Mouse (Mus musculus): ENCODE measurements at regions not wholly inside any gene's neighbourhood (a gene's known extent, or its start where the extent isn't known, plus 50 kb on each side); places are given as distances from the start of the nearest gene placed in this dataset.

DNA sequence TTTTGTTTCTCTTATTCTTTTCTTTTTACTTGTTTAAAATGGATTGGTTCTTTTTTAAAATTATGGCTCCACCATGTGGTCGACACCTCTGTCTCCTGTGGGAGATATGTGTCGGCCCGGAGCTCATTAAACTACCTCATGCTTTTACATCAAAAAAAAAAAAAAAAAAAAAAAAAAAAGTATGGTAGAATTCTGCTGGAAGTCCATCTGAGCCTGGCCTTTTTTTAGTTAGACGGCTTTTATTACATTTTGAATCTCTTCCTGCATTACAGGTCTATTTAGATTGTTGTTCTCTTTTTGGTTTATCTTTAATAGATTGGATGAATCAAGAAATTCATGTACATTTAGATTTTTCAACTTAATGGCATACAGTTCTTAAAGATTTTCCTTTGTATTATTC, 350.8 kb upstream of the Ascc3 start:
- WGBS = 85% methylated on average over 4 of the region's 4 CpGs
- no peaks in the 10 kb centered on the region for H3K4me1 ChIP-seq
- H3K36me3 ChIP-seq (replicated peaks) = no peaks in the 10 kb centered on the region
- H3K4me3 ChIP-seq = no peak overlapping the region
- no peaks in the 10 kb centered on the region for H3K27me3 ChIP-seq (ENCODE audit: poor library complexity, severe bottlenecking)
- DNase-seq (ENCODE audit: extremely low spot score, low spot score) = no peak
- H3K27ac ChIP-seq = no peak overlapping the region
- no peaks in the 10 kb centered on the region for H3K9me3 ChIP-seq

DNA sequence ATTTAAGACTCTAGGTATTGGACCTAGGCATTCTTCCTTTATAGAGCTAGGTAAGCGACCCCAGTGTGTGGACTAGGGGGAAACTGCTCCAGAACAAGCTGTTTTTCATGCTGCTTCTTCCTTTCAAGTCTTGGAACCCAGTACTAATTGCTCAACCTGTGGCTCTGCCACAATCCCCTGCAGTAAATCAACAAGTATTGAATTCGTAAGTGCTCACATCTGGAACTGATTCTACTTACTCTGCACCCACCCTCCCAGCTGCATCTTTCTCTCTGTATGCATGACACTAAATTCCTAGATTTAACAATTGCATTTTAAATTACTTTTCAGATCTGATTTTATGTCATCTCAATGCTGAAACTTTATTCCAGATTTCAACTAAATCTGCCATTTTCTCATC, 388.9 kb upstream of the Ascc3 start:
- Histone ChIP-seq H3K27me3 (ENCODE audit: poor library complexity, severe bottlenecking) (no peaks in the 10 kb centered on the region), H3K27ac (no peak overlapping the region), H3K4me1 (peaks cover 15% of the 10 kb centered on the region), H3K36me3 (replicated peaks) (no peaks in the 10 kb centered on the region), H3K4me3 (no peak overlapping the region), H3K9me3 (no peaks in the 10 kb centered on the region)
- no peak for DNase-seq (ENCODE audit: extremely low spot score, low spot score)
- 57% methylated on average over 2 of the region's 2 CpGs for WGBS

DNA sequence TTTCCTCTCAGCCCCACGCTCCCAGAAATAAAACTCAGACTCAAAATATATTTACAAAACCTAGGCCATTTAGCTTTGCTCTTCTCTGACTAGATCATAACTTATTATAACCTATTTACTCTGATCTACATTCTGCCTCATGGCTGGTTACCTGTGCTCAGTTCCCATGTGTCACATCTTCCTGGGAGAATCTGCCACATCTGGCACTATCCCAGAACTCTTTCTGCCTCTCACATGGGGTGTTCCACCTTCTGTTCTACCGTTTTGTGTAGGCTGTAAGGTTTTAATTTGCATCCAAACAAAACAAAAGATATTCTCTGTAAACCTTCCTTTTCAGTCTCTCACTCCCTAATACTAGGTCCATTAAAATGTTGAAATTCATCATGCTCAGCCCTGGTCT, 390.8 kb upstream of the Ascc3 start:
- no peaks in the 10 kb centered on the region for H3K9me3 ChIP-seq
- no peaks in the 10 kb centered on the region for H3K27me3 ChIP-seq (ENCODE audit: poor library complexity, severe bottlenecking)
- H3K4me1 ChIP-seq = peaks cover 23% of the 10 kb centered on the region
- no peak overlapping the region for H3K4me3 ChIP-seq
- no peak overlapping the region for H3K27ac ChIP-seq
- 65% methylated on average over 2 of the region's 2 CpGs for WGBS
- no peak for DNase-seq (ENCODE audit: extremely low spot score, low spot score)
- no peaks in the 10 kb centered on the region for H3K36me3 ChIP-seq (replicated peaks)

DNA sequence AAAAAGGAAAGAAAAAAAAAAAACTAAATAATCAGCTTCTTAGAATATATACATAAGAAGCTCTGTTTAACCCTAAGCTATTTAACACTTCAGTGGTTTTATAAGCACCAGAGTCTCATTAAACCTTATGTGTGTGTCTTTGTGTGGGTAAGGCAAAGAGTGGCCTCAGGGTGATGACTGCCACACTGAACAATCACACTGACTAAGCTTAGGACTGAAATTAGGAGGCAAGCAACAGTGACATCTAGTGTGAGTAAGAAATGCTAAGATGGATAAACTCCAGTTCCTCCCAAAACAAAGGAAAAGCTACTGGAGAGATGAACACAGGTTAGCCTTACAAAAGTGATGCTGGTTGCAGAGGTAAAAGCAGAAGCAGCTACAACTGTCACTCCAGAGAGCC, 392.6 kb upstream of the Ascc3 start:
- peak; percentile 20 for DNase-seq (ENCODE audit: extremely low spot score, low spot score)

DNA sequence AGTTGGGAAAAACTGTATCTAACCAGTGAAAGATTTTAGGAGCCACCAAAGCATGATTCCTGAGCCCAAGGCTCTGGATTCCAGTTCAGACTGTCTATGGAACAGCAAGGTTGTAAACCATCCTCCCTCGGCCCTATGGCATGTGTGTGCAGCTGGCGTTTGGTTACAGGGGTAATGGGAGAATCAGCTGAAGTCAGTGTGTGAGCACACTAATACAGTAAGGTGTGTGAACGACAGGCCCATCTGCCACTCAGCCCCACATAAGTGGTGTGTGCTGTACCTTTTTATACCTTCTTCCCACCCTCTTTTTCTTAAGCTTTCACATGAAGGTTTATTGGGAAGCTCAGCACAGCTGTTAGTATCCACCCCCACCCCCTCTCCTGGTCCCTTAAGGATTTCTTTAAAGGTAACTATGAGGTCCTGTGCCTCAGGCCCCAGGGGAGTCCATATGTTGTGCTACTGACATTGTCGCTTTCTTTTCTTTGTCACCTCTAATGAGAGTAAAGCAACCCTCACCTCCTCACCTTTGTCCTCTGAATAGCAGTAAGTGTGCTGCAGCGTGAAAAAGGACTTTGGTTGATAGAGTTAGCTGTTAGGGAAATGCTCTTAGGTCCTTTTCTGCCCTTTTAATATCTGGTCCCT, 394.5 kb upstream of the Ascc3 start:
- WGBS = 71% methylated on average over 5 of the region's 5 CpGs

More for the DNA sequence above, 392.6 kb upstream of the Ascc3 start:
- peaks cover 23% of the 10 kb centered on the region for H3K4me1 ChIP-seq
- H3K27me3 ChIP-seq (ENCODE audit: poor library complexity, severe bottlenecking) = no peaks in the 10 kb centered on the region
- H3K36me3 ChIP-seq (replicated peaks) = no peaks in the 10 kb centered on the region
- H3K4me3 ChIP-seq = no peak overlapping the region
- H3K9me3 ChIP-seq = no peaks in the 10 kb centered on the region
- H3K27ac ChIP-seq = peak overlapping the region; percentile 51; the same call in 1 of the 2 replicates

DNA sequence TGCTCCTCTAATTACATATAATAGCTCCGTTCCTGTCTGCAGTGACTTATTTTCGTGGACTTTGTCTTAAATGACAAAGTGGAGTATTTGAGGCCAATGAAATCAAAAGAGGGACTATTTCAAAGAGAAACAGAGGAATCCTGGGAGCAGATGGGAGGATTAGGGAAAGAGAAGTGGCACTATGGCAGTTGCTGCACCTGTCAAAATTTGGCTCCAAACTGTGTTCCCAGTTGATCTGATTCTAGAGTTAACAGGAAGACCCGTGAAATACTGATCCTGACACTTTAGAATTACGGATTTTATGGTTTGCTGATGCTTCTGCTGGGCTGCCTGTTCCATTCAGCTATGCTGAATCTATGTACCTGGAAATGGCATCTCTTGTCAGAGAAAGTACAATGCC, 401.7 kb upstream of the Grik2 start:
- DNase-seq (ENCODE audit: extremely low spot score, low spot score) = no peak
- 79% methylated on average over 4 of the region's 4 CpGs for WGBS
- H3K9me3 ChIP-seq = no peaks in the 10 kb centered on the region
- H3K27ac ChIP-seq = no peak overlapping the region
- no peaks in the 10 kb centered on the region for H3K4me1 ChIP-seq
- H3K27me3 ChIP-seq (ENCODE audit: poor library complexity, severe bottlenecking) = no peaks in the 10 kb centered on the region
- no peaks in the 10 kb centered on the region for H3K36me3 ChIP-seq (replicated peaks)
- no peak overlapping the region for H3K4me3 ChIP-seq

More for the DNA sequence above, 394.5 kb upstream of the Ascc3 start:
- Histone ChIP-seq H3K4me1 (peaks cover 23% of the 10 kb centered on the region), H3K36me3 (replicated peaks) (no peaks in the 10 kb centered on the region), H3K9me3 (no peaks in the 10 kb centered on the region), H3K27me3 (ENCODE audit: poor library complexity, severe bottlenecking) (no peaks in the 10 kb centered on the region), H3K4me3 (no peak overlapping the region), H3K27ac (0 out of 2 replicates have a peak overlapping the region, but pooled peaks have one; percentile 65)
- DNase-seq (ENCODE audit: extremely low spot score, low spot score) = peak; percentile 14

DNA sequence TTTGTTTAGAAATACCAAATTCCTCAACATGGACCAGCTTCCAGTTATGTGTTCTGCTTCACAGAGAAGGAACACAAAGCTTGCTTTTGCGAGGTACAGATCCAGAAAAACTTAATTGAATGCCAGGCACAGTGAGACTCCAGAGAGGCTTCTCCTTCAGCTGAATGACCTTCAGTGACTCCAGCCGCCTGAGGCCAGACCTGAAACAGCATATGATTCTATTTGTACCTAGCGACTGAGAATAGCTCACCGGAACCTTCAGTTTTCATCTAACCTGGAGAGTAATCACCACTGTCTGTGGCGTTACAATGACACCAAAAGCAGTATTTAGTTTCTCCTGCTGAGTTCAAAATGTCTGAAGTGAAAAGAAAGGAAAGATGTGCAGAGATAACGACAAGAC, 380.6 kb upstream of the Grik2 start:
- DNase-seq (ENCODE audit: extremely low spot score, low spot score) = no peak
- Histone ChIP-seq H3K27ac (no peak overlapping the region), H3K4me3 (no peak overlapping the region), H3K4me1 (no peaks in the 10 kb centered on the region), H3K9me3 (no peaks in the 10 kb centered on the region), H3K36me3 (replicated peaks) (no peaks in the 10 kb centered on the region), H3K27me3 (ENCODE audit: poor library complexity, severe bottlenecking) (no peaks in the 10 kb centered on the region)
- WGBS = 72% methylated on average over 6 of the region's 6 CpGs

DNA sequence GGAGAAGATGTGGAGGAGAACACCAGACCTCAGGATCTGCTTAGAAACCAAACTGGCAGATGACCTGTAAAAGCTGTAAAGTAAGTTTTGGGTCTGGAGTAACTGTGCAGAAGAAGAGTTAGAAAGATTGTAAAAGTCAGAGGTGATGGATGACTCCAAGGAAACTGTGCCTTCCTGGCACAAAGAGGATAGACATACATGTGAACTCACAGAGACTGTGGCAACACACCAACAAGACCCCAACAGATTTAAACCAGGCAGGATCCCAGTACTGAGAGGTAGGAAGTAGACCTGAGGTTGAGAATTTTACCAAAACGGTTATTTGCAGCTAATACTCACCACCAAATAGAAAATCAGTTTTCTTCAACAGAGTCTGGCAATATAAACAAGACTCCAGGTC, 349.8 kb upstream of the Grik2 start:
- WGBS = 72% methylated on average over 1 of the region's 1 CpGs
- no peak overlapping the region for H3K4me3 ChIP-seq
- no peak for DNase-seq (ENCODE audit: extremely low spot score, low spot score)

DNA sequence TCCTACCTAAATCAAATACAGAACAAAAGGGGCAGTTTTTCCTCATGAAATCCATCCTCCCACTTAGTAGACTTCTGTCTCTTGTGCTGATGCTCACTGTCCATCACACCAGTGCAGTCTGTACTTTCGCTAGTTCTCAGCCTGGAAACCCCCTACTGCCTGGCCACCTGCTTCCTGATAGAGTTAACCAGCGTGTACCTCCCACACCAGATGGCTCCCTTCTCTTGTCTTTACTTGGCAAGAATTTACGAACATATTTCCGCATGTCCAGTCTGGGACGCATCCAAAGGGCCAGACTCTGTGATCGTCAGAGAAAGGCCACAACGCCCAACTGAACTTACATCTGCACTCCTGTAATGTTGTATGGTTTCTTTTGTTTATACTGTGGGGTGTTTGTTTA, 349.2 kb upstream of the Grik2 start:
- 90% methylated on average over 7 of the region's 7 CpGs for WGBS
- no peak overlapping the region for H3K27ac ChIP-seq
- no peaks in the 10 kb centered on the region for H3K27me3 ChIP-seq (ENCODE audit: poor library complexity, severe bottlenecking)
- no peak overlapping the region for H3K4me3 ChIP-seq
- H3K9me3 ChIP-seq = no peaks in the 10 kb centered on the region
- no peak for DNase-seq (ENCODE audit: extremely low spot score, low spot score)
- H3K4me1 ChIP-seq = no peaks in the 10 kb centered on the region
- no peaks in the 10 kb centered on the region for H3K36me3 ChIP-seq (replicated peaks)

More for the DNA sequence above, 349.8 kb upstream of the Grik2 start:
- H3K4me1 ChIP-seq = no peaks in the 10 kb centered on the region
- no peaks in the 10 kb centered on the region for H3K36me3 ChIP-seq (replicated peaks)
- no peak overlapping the region for H3K27ac ChIP-seq
- H3K9me3 ChIP-seq = no peaks in the 10 kb centered on the region
- no peaks in the 10 kb centered on the region for H3K27me3 ChIP-seq (ENCODE audit: poor library complexity, severe bottlenecking)

DNA sequence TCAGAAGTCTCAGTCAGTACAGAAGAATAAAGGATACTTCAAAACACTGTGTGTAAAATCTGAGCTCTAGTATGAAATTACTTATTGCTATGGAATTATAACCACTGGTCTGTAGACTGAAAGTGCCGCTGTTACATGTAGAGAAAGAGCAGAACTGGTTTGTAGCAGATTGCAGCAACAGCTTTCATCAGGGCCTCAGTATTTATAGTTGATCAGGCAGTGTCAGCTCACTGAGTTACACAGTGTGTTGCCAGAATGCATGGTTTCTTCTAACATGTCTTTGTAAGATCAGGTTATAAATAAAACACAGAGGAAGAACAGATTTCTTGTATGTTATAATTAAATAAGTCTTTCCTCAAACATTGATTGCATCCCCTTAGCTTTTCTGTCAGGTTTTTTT, 347.6 kb upstream of the Grik2 start:
- H3K4me3 ChIP-seq = no peak overlapping the region
- WGBS = 95% methylated on average over 1 of the region's 1 CpGs
- H3K4me1 ChIP-seq = no peaks in the 10 kb centered on the region
- DNase-seq (ENCODE audit: extremely low spot score, low spot score) = no peak
- H3K27ac ChIP-seq = no peak overlapping the region
- no peaks in the 10 kb centered on the region for H3K9me3 ChIP-seq
- H3K36me3 ChIP-seq (replicated peaks) = no peaks in the 10 kb centered on the region
- H3K27me3 ChIP-seq (ENCODE audit: poor library complexity, severe bottlenecking) = no peaks in the 10 kb centered on the region

DNA sequence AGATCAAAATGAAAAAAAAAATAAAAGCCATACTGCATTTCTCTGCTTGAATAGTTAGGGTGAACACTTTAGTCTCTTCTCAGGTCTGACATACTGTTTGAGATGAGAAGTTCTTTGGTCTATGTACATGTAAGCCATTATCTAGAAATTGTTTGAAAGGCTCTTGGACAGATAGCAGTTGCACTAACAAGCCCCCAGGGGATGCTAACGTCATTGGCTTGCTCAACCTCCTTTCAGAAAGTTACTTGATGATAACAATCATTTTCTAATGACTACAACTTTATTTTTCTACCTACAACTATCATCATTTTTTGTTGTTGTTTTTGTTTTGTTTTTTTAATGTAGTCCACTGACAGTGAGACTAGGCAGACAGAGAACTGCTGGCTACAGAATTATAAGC, 346.9 kb upstream of the Grik2 start:
- 54% methylated on average over 1 of the region's 1 CpGs for WGBS
- no peaks in the 10 kb centered on the region for H3K4me1 ChIP-seq

More for the DNA sequence above, 346.9 kb upstream of the Grik2 start:
- Histone ChIP-seq H3K4me3 (no peak overlapping the region), H3K9me3 (no peaks in the 10 kb centered on the region), H3K36me3 (replicated peaks) (no peaks in the 10 kb centered on the region), H3K27me3 (ENCODE audit: poor library complexity, severe bottlenecking) (no peaks in the 10 kb centered on the region), H3K27ac (no peak overlapping the region)
- no peak for DNase-seq (ENCODE audit: extremely low spot score, low spot score)
